Mouse (Mus musculus) CD4-positive, CD25-positive, alpha-beta regulatory T cell, adult 2 months (primary cell): Measurements from ENCODE around the gene Usp35.

Experiments used
- DNase-seq: peaks from one replicate; pipeline ENCODE4 v3.0.0-alpha.2; 2012; ENCODE audit warnings: low read depth, low spot score

Usp35 gene

DNA sequence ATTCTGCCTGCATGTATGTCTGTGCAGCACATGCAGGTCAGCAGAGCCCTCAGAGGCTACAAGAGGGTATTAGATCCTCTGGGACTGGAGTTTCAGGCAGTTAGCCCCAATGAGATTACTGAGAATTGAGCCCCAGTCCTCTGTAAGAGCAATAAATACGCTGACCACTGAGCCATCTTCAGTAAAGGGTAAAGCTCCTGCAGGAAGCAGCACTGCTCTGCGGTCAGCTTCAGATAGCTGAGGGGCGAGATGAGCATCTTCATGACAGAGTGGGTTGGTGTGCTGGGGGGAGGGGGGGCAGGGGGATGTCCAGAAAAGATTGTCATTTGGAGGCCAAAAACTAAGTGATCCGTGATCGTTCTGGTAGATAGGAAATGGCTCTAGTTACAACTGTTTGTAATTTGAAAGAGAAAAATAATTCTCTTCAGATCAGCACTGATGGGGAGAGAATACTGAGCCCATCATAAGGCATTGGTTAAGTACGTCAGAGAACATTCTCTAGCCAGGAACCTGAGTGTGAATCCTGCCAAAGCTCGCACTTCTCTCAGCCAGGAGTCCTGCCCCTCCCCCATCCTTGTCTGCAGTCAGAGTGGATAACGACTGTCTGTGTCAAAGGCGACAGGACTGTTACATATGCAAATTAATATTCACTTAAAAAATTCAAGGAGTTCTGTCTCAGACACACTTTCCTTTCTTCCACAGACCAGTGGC is 14.4 kb upstream of the Usp35 start:
- DNase-seq = no peak

DNA sequence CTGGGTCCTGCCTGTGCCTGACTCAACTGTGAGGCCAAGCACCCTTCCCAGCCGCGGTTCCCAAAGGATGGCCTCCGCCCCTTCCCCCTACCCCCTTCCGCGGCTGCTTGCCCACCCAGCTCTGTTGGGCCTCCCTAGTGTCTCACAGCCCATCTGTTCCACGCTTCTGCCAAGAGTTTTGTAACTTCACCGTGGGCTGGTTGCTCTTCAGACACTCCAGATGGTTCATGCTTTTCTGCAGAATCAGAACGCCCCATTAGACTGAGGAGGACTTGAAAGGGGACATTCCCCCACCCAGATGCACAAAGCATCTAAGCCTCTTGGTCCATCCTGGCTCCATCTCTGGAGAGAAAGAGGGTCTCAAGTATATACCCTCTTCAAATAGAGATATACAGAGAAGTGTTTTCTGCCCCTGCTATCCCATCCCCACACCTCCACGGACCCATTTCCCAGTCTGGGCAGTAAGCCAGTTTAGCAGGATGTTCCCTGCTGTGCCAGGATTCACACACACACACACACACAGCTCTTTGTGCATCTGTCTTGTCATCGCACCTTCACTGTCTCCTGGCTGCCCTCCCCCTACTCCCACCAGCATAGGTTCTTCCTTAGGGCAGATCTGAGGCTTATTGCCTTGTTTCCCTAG is 13.5 kb upstream of the Usp35 start:
- DNase-seq = no peak

DNA sequence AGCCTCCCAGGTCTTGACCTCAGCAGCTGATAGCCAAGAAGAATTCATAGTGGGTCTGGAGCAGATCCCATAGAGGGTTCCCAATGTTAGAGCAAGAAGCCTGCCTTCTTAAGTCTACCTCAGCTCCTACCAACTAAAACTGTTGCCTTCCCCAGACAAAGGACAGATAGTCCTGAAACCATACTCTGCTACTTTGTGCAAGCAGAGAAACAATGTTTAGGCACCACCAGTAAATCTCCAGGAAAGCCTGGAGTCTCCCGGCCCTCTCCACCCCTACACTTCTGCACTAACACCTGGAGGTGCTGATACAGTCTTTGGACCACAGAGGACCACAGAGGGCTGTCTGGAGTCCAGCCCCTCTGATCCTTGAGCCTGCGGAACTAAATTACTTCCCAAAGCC is 12.8 kb upstream of the Usp35 start:
- DNase-seq = no peak

- no peak for DNase-seq
Measured at GRCm38 (mm10) chr7:97342961-97343360, 11.1 kb upstream of the Usp35 start.

DNA sequence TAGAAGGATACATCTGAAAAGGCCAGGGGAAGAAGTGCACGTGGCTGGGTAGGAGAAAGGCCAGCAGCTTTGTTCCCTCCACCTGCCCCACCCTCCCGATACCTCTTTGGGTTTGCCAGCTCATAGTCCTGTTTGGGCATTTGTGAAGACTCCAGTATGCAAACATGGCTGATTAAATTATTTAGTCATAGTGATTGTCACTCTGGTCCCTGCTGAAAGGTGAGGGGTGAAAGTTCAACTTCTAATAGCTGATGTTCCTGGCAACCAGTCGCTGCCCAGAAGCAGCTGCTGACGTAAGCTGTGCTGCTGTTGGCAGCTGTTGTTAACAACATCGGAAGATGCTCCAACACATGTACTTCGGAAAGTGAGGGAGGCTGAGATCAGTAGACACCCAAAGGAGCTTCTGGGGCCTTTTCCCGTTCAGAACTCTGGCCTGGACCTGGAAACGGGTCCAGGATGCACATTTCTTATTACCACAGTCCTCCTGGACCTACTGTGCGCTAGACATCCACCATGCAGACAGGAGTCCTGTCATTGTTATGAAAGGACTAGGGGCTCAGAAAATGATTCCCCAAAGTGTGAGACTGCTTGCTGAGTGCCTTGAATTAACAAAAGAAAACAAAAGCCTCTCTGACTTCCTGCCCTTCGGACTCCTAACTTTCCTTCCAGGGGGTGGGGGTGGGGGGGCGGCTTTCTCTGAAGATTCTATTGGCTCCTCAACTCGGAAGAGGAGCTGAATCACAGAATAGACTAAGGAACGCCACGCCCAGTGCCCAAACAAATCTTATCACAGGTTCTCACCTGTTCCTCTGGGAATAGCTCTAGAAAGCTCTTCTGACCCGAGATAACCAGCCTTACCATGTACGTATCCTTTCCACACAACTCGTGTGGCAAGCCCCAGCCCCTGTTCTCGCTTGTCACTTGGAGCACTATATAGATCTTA is 9.4 kb upstream of the Usp35 start:
- DNase-seq = no peak

- DNase-seq = peak; percentile 24
Measured at GRCm38 (mm10) chr7:97339623-97340022, 7.8 kb upstream of the Usp35 start.

- DNase-seq = no peak
Measured at GRCm38 (mm10) chr7:97338593-97338992, 6.8 kb upstream of the Usp35 start.

- DNase-seq = no peak
Measured at GRCm38 (mm10) chr7:97336678-97337077, 4.9 kb upstream of the Usp35 start.

GRCm38 (mm10) chr7:97334406-97334805 is 2.6 kb upstream of the Usp35 start:
- no peak for DNase-seq

- DNase-seq = peak; percentile 17
Measured at GRCm38 (mm10) chr7:97333113-97333898, 1.5 kb upstream of the Usp35 start.

DNA sequence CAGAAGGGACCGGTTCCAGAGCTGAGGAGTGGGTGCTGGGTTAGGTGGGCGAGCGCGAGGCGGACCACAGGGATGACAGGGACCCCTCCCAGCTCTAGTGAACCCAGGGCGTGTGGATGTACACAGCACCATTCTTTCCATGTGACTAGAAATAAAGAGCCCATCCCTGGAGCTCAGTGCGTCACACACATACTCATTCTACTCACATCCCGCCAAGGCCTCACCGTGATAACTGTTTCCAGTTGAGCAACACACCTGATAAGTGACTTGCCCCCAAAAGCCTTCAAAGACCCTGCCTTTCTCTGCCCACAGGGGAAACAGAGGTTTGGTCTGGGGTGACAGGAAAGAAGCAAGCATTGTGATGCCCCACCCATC is 834 bp upstream of the Usp35 start:
- DNase-seq = no peak

DNA sequence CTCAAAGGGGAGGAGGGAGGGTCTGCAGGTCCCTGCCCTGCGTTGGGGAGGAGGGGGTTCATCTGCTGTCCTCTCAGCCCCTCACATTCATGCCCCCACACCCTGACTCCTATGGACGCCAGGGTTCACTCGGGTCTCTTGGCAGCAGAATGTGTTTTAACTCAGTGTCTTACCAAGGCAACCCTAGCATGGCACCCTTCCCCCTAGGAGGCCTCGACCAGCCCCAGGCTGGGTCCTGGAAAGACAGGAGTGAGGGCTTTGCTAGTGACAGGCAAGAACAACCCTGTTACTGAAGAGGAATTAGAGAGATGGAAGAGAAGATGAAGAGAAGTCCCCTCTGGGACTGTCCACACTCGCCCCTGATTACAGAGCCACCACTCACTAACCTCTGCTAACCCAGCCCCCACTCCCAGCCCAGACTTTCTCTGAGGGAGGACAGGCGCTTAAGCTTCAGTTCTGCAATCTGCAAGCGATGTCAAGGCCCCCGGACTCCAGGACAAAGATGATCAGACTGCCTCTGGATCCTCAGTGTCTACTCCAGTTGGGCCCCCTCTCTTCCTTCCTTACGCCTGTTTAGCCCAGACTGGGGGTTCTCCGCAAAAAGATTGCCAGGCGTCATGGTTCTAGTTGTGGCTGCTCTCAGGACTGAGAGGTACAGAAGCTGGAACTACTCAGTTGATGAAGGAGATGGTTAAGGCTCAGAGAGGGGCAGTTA is 732 bp downstream of the Usp35 start:
- DNase-seq = peak; percentile 10

DNA sequence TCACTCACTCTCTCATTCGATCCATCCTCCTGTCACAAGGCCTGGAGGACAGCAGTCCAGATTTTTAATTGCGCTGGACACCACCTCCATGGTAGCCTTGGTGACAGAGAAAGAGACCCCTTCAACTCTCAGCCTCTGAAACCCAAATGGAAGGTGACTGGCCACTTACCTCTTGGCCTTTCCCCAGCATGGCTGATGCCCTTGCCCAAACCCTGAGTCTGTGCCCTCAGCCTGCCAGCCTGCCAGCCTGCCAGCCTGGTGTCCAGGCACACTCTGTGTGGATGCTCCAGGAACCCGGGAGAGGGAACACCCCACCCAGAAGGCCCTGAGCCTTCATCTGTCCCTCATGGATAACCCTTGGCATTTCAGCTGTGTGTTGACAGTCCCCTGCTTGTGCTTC is 2.1 kb downstream of the Usp35 start:
- DNase-seq = no peak

DNA sequence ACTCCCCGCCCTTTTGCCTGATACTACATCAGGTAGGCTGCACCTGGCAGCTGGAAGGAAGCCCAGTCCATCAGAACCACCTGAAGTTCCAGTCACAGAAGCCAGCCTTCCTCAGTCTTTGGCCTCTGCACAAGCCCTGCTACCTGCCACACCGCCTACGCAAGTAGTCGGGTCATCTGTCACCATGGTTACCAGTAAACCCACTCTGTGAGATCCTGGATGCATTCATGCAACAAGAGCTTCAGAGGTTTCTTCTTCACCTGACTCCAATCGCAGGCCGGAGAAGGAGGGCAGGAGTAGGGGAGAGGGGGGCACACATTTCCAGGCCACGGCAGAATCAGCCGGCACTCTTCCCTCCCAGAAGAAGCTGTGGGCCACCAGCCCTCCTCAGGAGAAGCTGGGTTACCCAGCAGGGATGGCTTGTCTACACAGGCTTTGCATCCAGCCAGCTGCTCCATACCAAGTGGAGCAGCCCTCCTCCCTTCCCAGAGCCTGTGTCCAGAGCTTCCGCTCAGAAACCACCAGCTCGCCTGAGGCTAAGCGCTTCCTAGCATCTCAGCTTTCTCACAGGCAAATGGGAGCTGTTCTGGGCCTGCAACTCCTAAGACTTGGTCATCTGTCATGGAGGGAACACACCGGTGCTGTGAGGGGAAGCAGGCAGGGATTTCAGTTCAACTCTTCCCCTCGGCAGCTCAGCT is 2.8 kb downstream of the Usp35 start:
- no peak for DNase-seq

GRCm38 (mm10) chr7:97327376-97327775 is 4.4 kb downstream of the Usp35 start:
- DNase-seq = no peak

GRCm38 (mm10) chr7:97325156-97325985 is 6.4 kb downstream of the Usp35 start:
- no peak for DNase-seq

GRCm38 (mm10) chr7:97324342-97324741 is 7.5 kb downstream of the Usp35 start:
- no peak for DNase-seq

DNA sequence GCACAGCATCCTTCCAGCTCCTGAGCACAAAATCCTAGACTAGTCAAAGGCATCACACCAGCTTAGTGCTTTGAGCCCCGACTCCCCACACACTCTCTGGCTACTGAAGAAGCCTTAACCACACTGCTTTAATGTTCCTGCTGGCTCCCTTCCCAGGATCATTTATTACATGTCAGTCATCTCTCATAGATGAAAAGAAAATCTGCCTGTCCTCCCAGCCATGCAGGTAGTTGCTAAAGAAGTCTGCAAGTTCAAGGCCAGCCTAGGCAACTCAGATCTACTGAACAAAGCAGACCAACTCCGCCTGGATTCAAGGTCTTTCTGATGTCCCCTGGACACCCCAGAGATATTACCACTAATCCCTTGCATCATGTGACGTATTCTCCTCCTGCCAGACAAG is 14.1 kb downstream of the Usp35 start:
- DNase-seq = no peak

GRCm38 (mm10) chr7:97315656-97316055 is 16.2 kb downstream of the Usp35 start:
- DNase-seq = no peak
